Mouse (Mus musculus) ES-E14 (cell line): ENCODE measurements around the gene Ccdc3. TPM values are rescaled to one million over a fixed set of nuclear protein-coding genes. Genes with fewer than 3 reads are reported as not detected.

Experiments
- DNase-seq: peaks from one replicate; pipeline ENCODE4 v3.0.0-alpha.2; 2013; ENCODE audit warnings: low read depth, low spot score
- H3K27ac ChIP-seq: 2 replicates; pipeline ENCODE4 v1.5.1; 2012; ENCODE audit warnings: low read depth, mild to moderate bottlenecking, low read length, moderate library complexity, mixed read lengths; ENCODE audit not compliant: poor library complexity, insufficient read depth, severe bottlenecking
- H3K36me3 ChIP-seq: 2 replicates; pipeline ENCODE4 v1.6.1; 2012; ENCODE audit warnings: mild to moderate bottlenecking, low read length, moderate library complexity, mixed read lengths; ENCODE audit not compliant: control insufficient read depth, poor library complexity, insufficient read depth, severe bottlenecking
- H3K4me1 ChIP-seq, 2 experiments: fragments of 150-350 bp in 1 of 2; sonication (generic) in 1 of 2; 2 replicates each; pipeline ENCODE4 v1.6.1; 2012; ENCODE audit warnings: low read length in 2 of 2, mild to moderate bottlenecking in 1 of 2, mixed read lengths in 1 of 2; ENCODE audit not compliant: control insufficient read depth in 2 of 2, insufficient read depth in 2 of 2, poor library complexity in 1 of 2
- H3K4me3 ChIP-seq, 2 experiments: fragments of 150-350 bp in 1 of 2; sonication (generic) in 1 of 2; 2 replicates each; pipeline ENCODE4 v1.5.1; 2012; ENCODE audit warnings: low read length in 2 of 2, low read depth in 1 of 2, mild to moderate bottlenecking in 1 of 2, mixed read lengths in 1 of 2; ENCODE audit not compliant: insufficient read depth in 1 of 2, poor library complexity in 1 of 2, severe bottlenecking in 1 of 2
- H3K9ac ChIP-seq: 2 replicates; pipeline ENCODE4 v1.6.1; 2012; ENCODE audit warnings: low read depth, mild to moderate bottlenecking, low read length, mixed read lengths; ENCODE audit not compliant: poor library complexity, insufficient read depth, severe bottlenecking
- H3K9me3 ChIP-seq: fragments of 150-350 bp; sonication (generic); 2 replicates; pipeline ENCODE4 v1.6.1; 2012; ENCODE audit warnings: low read depth, mild to moderate bottlenecking, low read length; ENCODE audit not compliant: control insufficient read depth, insufficient read depth
- CHD2 ChIP-seq: IDR thresholded peaks from 2 replicates; pipeline ENCODE4 v1.6.1; 2014; ENCODE audit warnings: mild to moderate bottlenecking, low read depth, low read length, inconsistent platforms
- HCFC1 ChIP-seq: IDR thresholded peaks from 2 replicates; pipeline ENCODE4 v1.6.1; 2012; ENCODE audit warnings: low read length, inconsistent platforms, borderline replicate concordance; ENCODE audit not compliant: insufficient read depth
- MAFK ChIP-seq: IDR thresholded peaks from 2 replicates; pipeline ENCODE4 v1.6.1; 2014; ENCODE audit warnings: mild to moderate bottlenecking, low read depth, low read length, inconsistent platforms; ENCODE audit not compliant: insufficient read depth
- ZC3H11A ChIP-seq: IDR thresholded peaks from 2 replicates; pipeline ENCODE4 v1.6.1; 2012; ENCODE audit warnings: low read depth, mild to moderate bottlenecking, inconsistent platforms, low read length, borderline replicate concordance
- ZNF384 ChIP-seq: IDR thresholded peaks from 2 replicates; pipeline ENCODE4 v1.6.1; 2012; ENCODE audit warnings: low read depth, low read length, inconsistent platforms
- in situ Hi-C, 2 experiments: fragments of 600-800 bp; cut with MboI; formaldehyde crosslinking; loops; one replicate each; pipeline ENCODE4 v1.15.1; 2025; ENCODE audit warnings: low sequenced_read_pairs in 2 of 2, inconsistent platforms in 1 of 2; ENCODE audit not compliant: unreplicated experiment in 2 of 2
- total RNA-seq: library from RNA; depleted of rRNA; stranded (reverse); fragments of 300-350 nt; gene quantifications from 2 replicates; pipeline ENCODE4 v1.2.3, GENCODE M21; 2012

The Ccdc3 gene
- total RNA-seq, 1 experiment: 9.2 TPM

GRCm38 (mm10) chr2:5097786-5098445 lies 39.7 kb upstream of the Ccdc3 start:
- Histone ChIP-seq H3K4me1 (no peaks in the 10 kb centered on the region), H3K9me3 (no peaks in the 10 kb centered on the region), H3K27ac (no peak overlapping the region), H3K4me3 (no peak overlapping the region), H3K9ac (no peak overlapping the region), H3K36me3 (no peaks in the 10 kb centered on the region)
- no peak for DNase-seq
- in situ Hi-C loops: loop anchor here in 1 of 2 experiments (25.0 kb wide), 1 partner anchor 314 kb away; no protein-coding TSS in a partner anchor
- no peak for TF ChIP-seq ZC3H11A
- no peak for TF ChIP-seq ZNF384
- no peak for TF ChIP-seq CHD2
- no peak for TF ChIP-seq MAFK
- no peak for TF ChIP-seq HCFC1

GRCm38 (mm10) chr2:5099176-5099575 lies 38.4 kb upstream of the Ccdc3 start:
- Histone ChIP-seq H3K9me3 (no peaks in the 10 kb centered on the region), H3K4me1 (no peaks in the 10 kb centered on the region), H3K36me3 (no peaks in the 10 kb centered on the region), H3K9ac (no peak overlapping the region), H3K4me3 (no peak overlapping the region), H3K27ac (no peak overlapping the region)
- no peak for TF ChIP-seq ZC3H11A
- TF ChIP-seq ZNF384: no peak
- no peak for TF ChIP-seq CHD2
- TF ChIP-seq HCFC1: no peak
- no peak for TF ChIP-seq MAFK
- in situ Hi-C loops: loop anchor here in 1 of 2 experiments (25.0 kb wide), 1 partner anchor 313 kb away; no protein-coding TSS in a partner anchor
- no peak for DNase-seq

GRCm38 (mm10) chr2:5101743-5102245 lies 35.8 kb upstream of the Ccdc3 start:
- no peak overlapping the region for H3K9ac ChIP-seq
- no peak for DNase-seq
- TF ChIP-seq HCFC1 (no peak), ZC3H11A (no peak), CHD2 (no peak), ZNF384 (no peak), MAFK (no peak)
- in situ Hi-C loops: no loop called here
- H3K27ac ChIP-seq: no peak overlapping the region
- H3K4me3 ChIP-seq: no peak overlapping the region
- H3K9me3 ChIP-seq: no peaks in the 10 kb centered on the region
- no peaks in the 10 kb centered on the region for H3K4me1 ChIP-seq
- H3K36me3 ChIP-seq: no peaks in the 10 kb centered on the region

GRCm38 (mm10) chr2:5102891-5103290 lies 34.7 kb upstream of the Ccdc3 start:
- TF ChIP-seq HCFC1 (no peak), CHD2 (no peak), MAFK (no peak), ZNF384 (no peak), ZC3H11A (no peak)

More at GRCm38 (mm10) chr2:5102891-5103290, 34.7 kb upstream of the Ccdc3 start:
- Histone ChIP-seq H3K9me3 (no peaks in the 10 kb centered on the region), H3K9ac (no peak overlapping the region), H3K4me1 (no peaks in the 10 kb centered on the region), H3K36me3 (no peaks in the 10 kb centered on the region), H3K4me3 (no peak overlapping the region), H3K27ac (no peak overlapping the region)
- DNase-seq: no peak
- in situ Hi-C loops: no loop called here
